Mouse (Mus musculus) embryonic fibroblast, embryonic 13.5 days (primary cell): Measurements from ENCODE around the gene Inpp5a. TPM values are rescaled to one million over a fixed set of nuclear protein-coding genes. Genes with fewer than 3 reads are reported as not detected.

ENCODE experiments used
- H3K27ac ChIP-seq: 2 replicates; pipeline ENCODE4 v1.5.1; 2012; ENCODE audit warnings: low read length, control low read depth, inconsistent platforms; ENCODE audit not compliant: insufficient read depth
- H3K4me1 ChIP-seq: 2 replicates; pipeline ENCODE4 v1.6.1; 2011; ENCODE audit warnings: low read length; ENCODE audit not compliant: control insufficient read depth, insufficient read depth
- H3K4me3 ChIP-seq: 2 replicates; pipeline ENCODE4 v1.5.1; 2011; ENCODE audit warnings: mild to moderate bottlenecking, control low read depth, low read length; ENCODE audit not compliant: insufficient read depth
- CTCF ChIP-seq: IDR thresholded peaks from 2 replicates; pipeline ENCODE4 v1.5.1; 2011; ENCODE audit warnings: mild to moderate bottlenecking, control low read depth, low read length, moderate library complexity, borderline replicate concordance; ENCODE audit not compliant: insufficient read depth
- POLR2A ChIP-seq: IDR thresholded peaks from 2 replicates; pipeline ENCODE4 v1.6.1; 2011; ENCODE audit warnings: low read depth, mild to moderate bottlenecking, control low read depth, low read length, moderate library complexity
- polyA plus RNA-seq: library from polyadenylated mRNA; stranded (reverse); fragments of >200 nt; gene quantifications from 2 replicates; pipeline ENCODE4 v1.2.4, GENCODE M21; 2011; ENCODE audit warnings: low read depth; ENCODE audit not compliant: missing spikeins, insufficient read length

Gene Inpp5a
- polyA plus RNA-seq, 1 experiment: 85.4 TPM

- Histone ChIP-seq H3K27ac (no peak overlapping the region), H3K4me1 (no peaks in the 10 kb centered on the region), H3K4me3 (no peak overlapping the region)
- TF ChIP-seq CTCF: no peak
- no peak for TF ChIP-seq POLR2A
These were observed 100.9 kb downstream of the Inpp5a start for GRCm38 (mm10) chr7:139489721-139490211.

- H3K4me3 ChIP-seq: no peak overlapping the region
- TF ChIP-seq CTCF (no peak), POLR2A (no peak)
These were observed 103.4 kb downstream of the Inpp5a start for GRCm38 (mm10) chr7:139492351-139492750.

GRCm38 (mm10) chr7:139492946-139493345 is 104.0 kb downstream of the Inpp5a start:
- Histone ChIP-seq H3K4me1 (no peaks in the 10 kb centered on the region), H3K27ac (no peak overlapping the region), H3K4me3 (no peak overlapping the region)
- TF ChIP-seq POLR2A: no peak
- peak; percentile 25; the same call in 1 of the 2 replicates for TF ChIP-seq CTCF

More at GRCm38 (mm10) chr7:139492351-139492750, 103.4 kb downstream of the Inpp5a start:
- Histone ChIP-seq H3K27ac (no peak overlapping the region), H3K4me1 (no peaks in the 10 kb centered on the region)

- TF ChIP-seq CTCF (no peak), POLR2A (no peak)
- no peak overlapping the region for H3K4me3 ChIP-seq
- no peaks in the 10 kb centered on the region for H3K4me1 ChIP-seq
- H3K27ac ChIP-seq: no peak overlapping the region
These were observed 106.9 kb downstream of the Inpp5a start for GRCm38 (mm10) chr7:139495791-139496190.

GRCm38 (mm10) chr7:139498038-139498625 is 109.2 kb downstream of the Inpp5a start:
- H3K4me3 ChIP-seq: no peak overlapping the region
- H3K4me1 ChIP-seq: no peaks in the 10 kb centered on the region
- no peak for TF ChIP-seq CTCF
- no peak for TF ChIP-seq POLR2A
- no peak overlapping the region for H3K27ac ChIP-seq

- H3K4me1 ChIP-seq: no peaks in the 10 kb centered on the region
- TF ChIP-seq POLR2A (no peak), CTCF (no peak)
These were observed 115.2 kb downstream of the Inpp5a start for GRCm38 (mm10) chr7:139504064-139504463.

GRCm38 (mm10) chr7:139506677-139507412 is 117.9 kb downstream of the Inpp5a start:
- no peak for TF ChIP-seq CTCF
- TF ChIP-seq POLR2A: no peak
- Histone ChIP-seq H3K27ac (no peak overlapping the region), H3K4me3 (no peak overlapping the region), H3K4me1 (no peaks in the 10 kb centered on the region)

More at GRCm38 (mm10) chr7:139504064-139504463, 115.2 kb downstream of the Inpp5a start:
- H3K27ac ChIP-seq: no peak overlapping the region
- no peak overlapping the region for H3K4me3 ChIP-seq

- H3K4me1 ChIP-seq: no peaks in the 10 kb centered on the region
- H3K27ac ChIP-seq: no peak overlapping the region
- H3K4me3 ChIP-seq: no peak overlapping the region
- TF ChIP-seq CTCF (no peak), POLR2A (no peak)
These were observed 120.0 kb downstream of the Inpp5a start for GRCm38 (mm10) chr7:139508938-139509337.

GRCm38 (mm10) chr7:139515959-139516660 is 127.2 kb downstream of the Inpp5a start:
- Histone ChIP-seq H3K4me1 (peaks cover 23% of the 10 kb centered on the region), H3K27ac (peak overlapping the region; percentile 16), H3K4me3 (no peak overlapping the region)
- TF ChIP-seq CTCF (no peak), POLR2A (no peak)

- TF ChIP-seq POLR2A (no peak), CTCF (no peak)
- Histone ChIP-seq H3K4me1 (peaks cover 23% of the 10 kb centered on the region), H3K27ac (peak overlapping the region; percentile 13; the same call in 1 of the 2 replicates), H3K4me3 (no peak overlapping the region)
These were observed 127.7 kb downstream of the Inpp5a start for GRCm38 (mm10) chr7:139516661-139517016.
